Mouse (Mus musculus): ENCODE data around the gene B3galt2.
A peak's percentile ranks its signal among the peaks of the same experiment; 100 is the strongest.
"Not testable (repeated sequence)": the region's sequence is repeated elsewhere in the genome, so short reads cannot be mapped to it uniquely, and the experiment has no call there.

Gene B3galt2

GRCm38 (mm10) chr1:143640650-143641407, at the start of gene B3galt2:
Gene B3galt2, plus strand, starts transcription at chr1:143640664.
- DNase-seq (ENCODE audit: low read depth, low spot score), result peak; percentile 21

GRCm38 (mm10) chr1:143596864-143597263, 43.6 kb upstream of the B3galt2 start:
- DNase-seq (ENCODE audit: low read depth, low spot score), result no peak

GRCm38 (mm10) chr1:143608911-143609310, 31.6 kb upstream of the B3galt2 start:
- DNase-seq (ENCODE audit: low read depth, low spot score), result no peak

- no peak for DNase-seq (ENCODE audit: low read depth, low spot score)
Measured at GRCm38 (mm10) chr1:143612901-143613300, 27.6 kb upstream of the B3galt2 start.

- DNase-seq (ENCODE audit: low read depth, low spot score), result no peak
Measured at GRCm38 (mm10) chr1:143619760-143620159, 20.7 kb upstream of the B3galt2 start.

- no peak for DNase-seq (ENCODE audit: low read depth, low spot score)
Measured at GRCm38 (mm10) chr1:143621930-143622329, 18.5 kb upstream of the B3galt2 start.

- no peak for DNase-seq (ENCODE audit: low read depth, low spot score)
Measured at GRCm38 (mm10) chr1:143622634-143623033, 17.8 kb upstream of the B3galt2 start.

- no peak for DNase-seq (ENCODE audit: low read depth, low spot score)
Measured at GRCm38 (mm10) chr1:143631337-143631736, 9.1 kb upstream of the B3galt2 start.

GRCm38 (mm10) chr1:143632361-143632760, 8.1 kb upstream of the B3galt2 start:
- DNase-seq (ENCODE audit: low read depth, low spot score), result no peak

GRCm38 (mm10) chr1:143632854-143633587, 7.4 kb upstream of the B3galt2 start:
- DNase-seq (ENCODE audit: low read depth, low spot score), result no peak

- peak; percentile 59 for DNase-seq (ENCODE audit: low read depth, low spot score)
Measured at GRCm38 (mm10) chr1:143644221-143644620, 3.8 kb downstream of the B3galt2 start.

GRCm38 (mm10) chr1:143645386-143645785, 4.9 kb downstream of the B3galt2 start:
- DNase-seq (ENCODE audit: low read depth, low spot score), result no peak

GRCm38 (mm10) chr1:143646219-143646618, 5.8 kb downstream of the B3galt2 start:
- DNase-seq (ENCODE audit: low read depth, low spot score), result no peak

GRCm38 (mm10) chr1:143650317-143650716, 9.9 kb downstream of the B3galt2 start:
- no peak for DNase-seq (ENCODE audit: low read depth, low spot score)

- DNase-seq (ENCODE audit: low read depth, low spot score), result peak; percentile 14
Measured at GRCm38 (mm10) chr1:143653646-143654045, 13.2 kb downstream of the B3galt2 start.

- DNase-seq (ENCODE audit: low read depth, low spot score), result no peak
Measured at GRCm38 (mm10) chr1:143663197-143663596, 22.7 kb downstream of the B3galt2 start.

- not testable (repeated sequence) for DNase-seq (ENCODE audit: low read depth, low spot score)
Measured at GRCm38 (mm10) chr1:143664786-143665185, 24.3 kb downstream of the B3galt2 start.

GRCm38 (mm10) chr1:143675734-143676361, 35.4 kb downstream of the B3galt2 start:
- DNase-seq (ENCODE audit: low read depth, low spot score), result peak; percentile 20

- no peak for DNase-seq (ENCODE audit: low read depth, low spot score)
Measured at GRCm38 (mm10) chr1:143681108-143681507, 40.6 kb downstream of the B3galt2 start.

GRCm38 (mm10) chr1:143684849-143685248, 44.4 kb downstream of the B3galt2 start:
- DNase-seq (ENCODE audit: low read depth, low spot score), result no peak

GRCm38 (mm10) chr1:143701736-143702135, 61.3 kb downstream of the B3galt2 start:
- no peak for DNase-seq (ENCODE audit: low read depth, low spot score)

- DNase-seq (ENCODE audit: low read depth, low spot score), result peak; percentile 49
Measured at GRCm38 (mm10) chr1:143702141-143702740, 61.8 kb downstream of the B3galt2 start.
